Mouse (Mus musculus) heart, embryonic 14.5 days (tissue): ENCODE results near the gene 1700024G13Rik. TPM values are rescaled to one million over a fixed set of nuclear protein-coding genes. Genes with fewer than 3 reads are reported as not detected.
"Not testable (repeated sequence)": the region's sequence is repeated elsewhere in the genome, so short reads cannot be mapped to it uniquely, and the experiment has no call there.

Experiments used
- ATAC-seq: fragments of 200-750 bp; cut with Nextera tagmentation; 2 replicates; pipeline ENCODE4 v1.8.0; 2017; ENCODE audit warnings: low read depth, moderate TSS enrichment; ENCODE audit not compliant: insufficient number of reproducible peaks, insufficient read depth, low FRiP score
- H3K27ac ChIP-seq, 2 experiments: fragments of 200-500 bp in 1 of 2; fragments of 300-500 bp in 1 of 2; sonication (generic) in 1 of 2; replicated peaks in 1 of 2; 2 replicates each; pipeline ENCODE4 v1.5.1; 2012 to 2014; ENCODE audit warnings: low read depth in 2 of 2, low read length in 2 of 2, control low read depth in 1 of 2, mild to moderate bottlenecking in 1 of 2, mixed read lengths in 1 of 2; ENCODE audit not compliant: control insufficient read depth in 1 of 2, insufficient read depth in 1 of 2
- H3K27me3 ChIP-seq: fragments of 300-500 bp; sonication (generic); 2 replicates; pipeline ENCODE4 v1.6.1; 2014; ENCODE audit warnings: mild to moderate bottlenecking, low read length, control low read depth; ENCODE audit not compliant: control insufficient read depth, insufficient read depth
- H3K36me3 ChIP-seq: fragments of 300-500 bp; sonication (generic); 2 replicates; pipeline ENCODE4 v1.6.1; 2014; ENCODE audit warnings: mild to moderate bottlenecking, control low read depth, low read length, mixed read lengths; ENCODE audit not compliant: control insufficient read depth, insufficient read depth
- H3K4me1 ChIP-seq, 2 experiments: fragments of 200-500 bp in 1 of 2; fragments of 300-500 bp in 1 of 2; sonication (generic) in 1 of 2; 2 replicates each; pipeline ENCODE4 v1.6.1; 2012 to 2014; ENCODE audit warnings: low read length in 2 of 2, control low read depth in 1 of 2, mixed read lengths in 1 of 2; ENCODE audit not compliant: control insufficient read depth in 2 of 2, insufficient read depth in 2 of 2
- H3K4me2 ChIP-seq: fragments of 300-500 bp; sonication (generic); 2 replicates; pipeline ENCODE4 v1.6.1; 2014; ENCODE audit warnings: mild to moderate bottlenecking, low read length
- H3K4me3 ChIP-seq, 2 experiments: fragments of 200-500 bp in 1 of 2; fragments of 300-500 bp in 1 of 2; sonication (generic) in 1 of 2; 2 replicates each; pipeline ENCODE4 v1.5.1; 2012 to 2014; ENCODE audit warnings: low read length in 2 of 2, mild to moderate bottlenecking in 2 of 2, control low read depth in 1 of 2, low read depth in 1 of 2, moderate library complexity in 1 of 2; ENCODE audit not compliant: control insufficient read depth in 1 of 2, insufficient read depth in 1 of 2
- H3K9ac ChIP-seq: fragments of 300-500 bp; sonication (generic); 2 replicates; pipeline ENCODE4 v1.6.1; 2014; ENCODE audit warnings: mild to moderate bottlenecking, low read length
- H3K9me3 ChIP-seq: fragments of 300-500 bp; sonication (generic); 2 replicates; pipeline ENCODE4 v1.6.1; 2016; ENCODE audit warnings: low read length, control low read depth; ENCODE audit not compliant: control insufficient read depth
- WGBS: fragments of 180-500 bp; shearing (Covaris S2); extraction: QIAGEN DNeasy Blood & Tissue Kit; methylation state at CpG from one replicate; pipeline ENCODE4 v1.1.7; 2014; 5-methylcytosine and 5-hydroxymethylcytosine counted together
- polyA plus RNA-seq: library from polyadenylated mRNA; unstranded; fragments of >200 nt; fragmentation: Nextera tagmentation; extraction: Ambion mirVana; gene quantifications from 2 replicates; pipeline ENCODE4 v1.2.1, GENCODE M21; 2014

Gene 1700024G13Rik
- polyA plus RNA-seq, 1 experiment from 2014 or later = not detected

DNA sequence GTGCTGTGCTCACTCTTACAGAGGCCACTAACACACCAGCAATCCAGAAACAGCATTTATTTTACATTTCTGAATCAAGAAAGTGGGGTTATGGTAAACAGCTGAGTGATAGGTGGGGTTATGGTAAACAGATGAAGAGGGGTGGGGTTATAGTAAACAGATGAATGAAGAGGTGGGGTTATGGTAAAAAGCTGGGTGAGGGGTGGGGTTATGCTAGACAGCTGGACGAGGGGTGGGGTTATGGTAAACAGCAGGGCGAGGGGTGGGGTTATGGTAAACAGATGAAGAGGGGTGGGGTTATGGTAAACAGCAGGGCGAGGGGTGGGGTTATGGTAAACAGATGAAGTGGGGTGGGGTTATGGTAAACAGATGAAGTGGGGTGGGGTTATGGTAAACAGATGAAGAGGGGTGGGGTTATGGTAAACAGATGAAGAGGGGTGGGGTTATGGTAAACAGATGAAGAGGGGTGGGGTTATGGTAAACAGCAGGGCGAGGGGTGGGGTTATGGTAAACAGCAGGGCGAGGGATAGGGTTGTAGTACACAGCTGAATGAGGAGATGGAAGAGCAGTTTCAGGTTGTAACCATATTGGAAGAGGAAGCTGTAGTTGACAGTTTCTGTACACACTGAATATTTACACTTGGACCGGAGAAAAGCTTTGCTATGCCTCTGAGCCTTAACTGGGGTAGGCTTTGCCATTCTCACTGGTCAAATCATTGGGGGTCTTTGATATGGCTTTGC is 36.8 kb downstream of the 1700024G13Rik start:
- not testable (repeated sequence) for H3K9me3 ChIP-seq, H3K4me1 ChIP-seq, H3K4me3 ChIP-seq, ATAC-seq, H3K4me2 ChIP-seq, H3K36me3 ChIP-seq, H3K9ac ChIP-seq, H3K27ac ChIP-seq, H3K27me3 ChIP-seq
- 36% methylated on average over 6 of the region's 6 CpGs for WGBS

DNA sequence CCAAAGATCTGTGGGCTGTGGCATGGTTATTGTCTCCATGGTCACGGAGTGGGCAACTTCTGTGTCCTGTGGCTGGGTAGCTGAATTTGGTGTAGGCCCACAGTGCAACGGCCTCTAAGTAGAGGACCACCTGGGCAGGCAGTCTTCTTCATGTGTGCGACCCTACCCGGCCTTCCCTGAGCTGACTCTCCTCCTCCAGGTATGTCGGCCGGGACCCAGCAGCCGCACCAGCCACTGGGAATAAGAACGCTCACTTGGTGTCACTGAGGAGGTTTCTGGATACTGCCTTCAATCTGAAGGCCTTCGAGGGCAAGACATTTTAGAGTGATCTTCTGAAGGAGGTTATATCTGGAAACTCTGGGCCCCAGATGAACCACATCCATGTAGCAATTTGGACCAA is 40.9 kb downstream of the 1700024G13Rik start:
- H3K9me3 ChIP-seq = no peaks in the 10 kb centered on the region
- no peak for ATAC-seq
- H3K27me3 ChIP-seq = no peaks in the 10 kb centered on the region
- H3K4me3 ChIP-seq = no peak overlapping the region
- H3K9ac ChIP-seq = no peak overlapping the region
- no peak overlapping the region for H3K27ac ChIP-seq
- no peak overlapping the region for H3K4me2 ChIP-seq
- WGBS = 94% methylated on average over 9 of the region's 9 CpGs
- peaks cover 20% of the 10 kb centered on the region for H3K36me3 ChIP-seq
- no peaks in the 10 kb centered on the region for H3K4me1 ChIP-seq

DNA sequence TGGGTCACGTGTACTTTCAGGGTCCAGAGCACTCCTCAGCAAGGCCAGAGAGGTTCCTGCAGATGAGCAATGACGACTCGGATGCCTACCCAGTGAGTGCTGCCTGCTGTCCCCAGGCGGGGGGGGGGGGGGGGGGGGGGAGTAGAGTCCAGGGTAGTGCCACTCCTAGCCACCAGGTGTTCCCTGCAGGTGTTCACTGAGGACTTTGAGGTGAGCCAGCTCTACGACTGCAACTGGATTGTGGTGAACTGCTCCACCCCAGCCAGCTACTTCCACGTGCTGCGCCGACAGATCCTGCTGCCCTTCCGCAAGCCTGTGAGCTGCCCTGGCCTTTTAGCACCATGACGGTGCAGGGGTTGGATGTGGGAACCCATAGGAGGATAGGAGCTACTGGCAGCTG is 43.5 kb downstream of the 1700024G13Rik start:
- H3K4me1 ChIP-seq = no peaks in the 10 kb centered on the region
- H3K36me3 ChIP-seq = peaks cover 45% of the 10 kb centered on the region
- 89% methylated on average over 9 of the region's 10 CpGs for WGBS
- no peak overlapping the region for H3K4me2 ChIP-seq
- no peak overlapping the region for H3K4me3 ChIP-seq
- no peaks in the 10 kb centered on the region for H3K27me3 ChIP-seq
- ATAC-seq = no peak
- H3K9ac ChIP-seq = no peak overlapping the region
- H3K9me3 ChIP-seq = no peaks in the 10 kb centered on the region
- H3K27ac ChIP-seq = no peak overlapping the region

DNA sequence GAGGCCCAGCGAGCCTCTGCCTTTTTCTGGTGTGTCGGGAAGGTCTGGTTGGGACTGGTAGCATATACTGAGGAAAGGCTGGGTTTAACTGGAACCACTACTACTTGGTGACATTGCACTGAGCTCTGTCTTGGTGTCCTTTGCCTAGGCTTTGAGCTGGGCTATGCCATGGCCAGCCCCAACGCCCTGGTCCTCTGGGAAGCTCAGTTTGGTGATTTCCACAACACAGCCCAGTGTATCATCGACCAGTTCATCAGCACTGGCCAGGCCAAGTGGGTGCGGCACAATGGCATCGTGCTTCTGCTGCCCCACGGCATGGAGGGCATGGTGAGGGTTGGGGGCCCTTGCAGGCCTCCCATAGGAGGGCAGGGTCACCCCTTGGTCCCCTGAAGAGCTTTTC is 44.0 kb downstream of the 1700024G13Rik start:
- H3K27me3 ChIP-seq = no peaks in the 10 kb centered on the region
- H3K9ac ChIP-seq = no peak overlapping the region
- H3K27ac ChIP-seq = no peak overlapping the region
- 93% methylated on average over 7 of the region's 7 CpGs for WGBS
- no peak for ATAC-seq
- H3K9me3 ChIP-seq = no peaks in the 10 kb centered on the region
- H3K36me3 ChIP-seq = peaks cover 49% of the 10 kb centered on the region
- H3K4me1 ChIP-seq = no peaks in the 10 kb centered on the region
- H3K4me2 ChIP-seq = no peak overlapping the region
- no peak overlapping the region for H3K4me3 ChIP-seq

DNA sequence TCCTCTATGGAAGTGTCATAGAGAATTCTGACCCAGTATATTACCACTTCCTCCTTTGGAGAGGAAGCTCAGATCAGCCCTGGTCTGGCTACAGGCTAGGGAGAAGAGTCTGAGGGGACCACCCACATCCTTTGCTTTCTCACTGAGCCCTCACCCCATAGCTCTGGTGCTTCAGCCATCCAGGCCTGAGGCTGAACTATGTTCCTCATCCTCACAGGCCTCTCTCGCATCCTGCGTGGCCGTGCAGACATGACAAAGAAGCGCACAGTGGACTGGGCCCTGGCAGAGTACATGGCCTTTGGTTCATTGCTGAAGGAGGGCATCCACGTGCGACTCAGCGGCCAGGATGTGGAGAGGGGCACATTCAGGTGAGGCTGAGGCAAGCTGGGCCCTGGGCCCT is 46.4 kb downstream of the 1700024G13Rik start:
- Histone ChIP-seq H3K4me1 (no peaks in the 10 kb centered on the region), H3K4me3 (no peak overlapping the region), H3K9ac (no peak overlapping the region), H3K36me3 (peaks cover 59% of the 10 kb centered on the region), H3K9me3 (no peaks in the 10 kb centered on the region), H3K27ac (no peak overlapping the region), H3K27me3 (no peaks in the 10 kb centered on the region), H3K4me2 (no peak overlapping the region)
- no peak for ATAC-seq
- 95% methylated on average over 7 of the region's 7 CpGs for WGBS

DNA sequence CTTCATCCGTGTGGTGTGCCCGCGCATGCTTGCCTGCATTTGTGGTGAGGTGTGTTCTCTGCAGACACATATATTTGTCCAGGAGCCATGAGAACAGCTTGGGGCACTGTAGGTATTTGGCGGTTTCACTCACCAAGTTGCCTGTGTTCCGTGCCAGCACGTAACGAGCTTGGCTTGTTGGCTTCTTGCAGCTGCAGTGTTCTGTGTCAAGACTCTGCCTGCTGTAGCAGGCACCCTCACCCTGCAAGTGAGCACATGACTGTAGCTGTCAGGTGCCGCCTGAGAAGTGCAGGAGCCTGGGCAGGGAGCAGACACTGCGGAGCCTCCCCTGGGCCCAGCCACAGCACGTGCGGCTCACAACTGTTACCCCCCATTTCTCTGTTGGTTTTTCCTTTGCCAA is 51.6 kb downstream of the 1700024G13Rik start:
- H3K9ac ChIP-seq = no peak overlapping the region
- H3K27me3 ChIP-seq = no peaks in the 10 kb centered on the region
- no peaks in the 10 kb centered on the region for H3K4me1 ChIP-seq
- H3K9me3 ChIP-seq = no peaks in the 10 kb centered on the region
- no peak overlapping the region for H3K27ac ChIP-seq
- H3K4me3 ChIP-seq = no peak overlapping the region
- WGBS = 75% methylated on average over 11 of the region's 11 CpGs
- ATAC-seq = no peak
- H3K36me3 ChIP-seq = peaks cover 41% of the 10 kb centered on the region
- no peak overlapping the region for H3K4me2 ChIP-seq

DNA sequence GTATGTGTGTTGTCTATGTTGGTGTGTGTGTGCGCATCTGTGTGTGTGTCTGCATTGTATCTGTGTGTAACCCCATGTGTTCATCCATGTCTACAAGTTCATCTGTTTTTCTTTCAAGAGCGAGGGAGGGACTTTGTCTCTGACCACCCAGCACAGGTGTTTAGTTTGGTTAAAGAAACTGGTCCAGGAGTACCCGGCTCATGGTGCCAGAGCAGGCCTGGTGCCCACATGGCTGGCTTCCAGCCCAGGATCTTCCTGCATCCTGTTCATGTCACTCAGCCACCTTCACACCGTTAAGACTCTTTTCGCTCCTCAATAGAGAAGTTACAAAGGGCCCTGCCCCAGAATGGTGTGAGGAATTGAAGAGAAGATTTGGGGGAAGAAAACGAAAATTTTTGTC is 52.2 kb downstream of the 1700024G13Rik start:
- no peak overlapping the region for H3K27ac ChIP-seq
- no peaks in the 10 kb centered on the region for H3K9me3 ChIP-seq
- peaks cover 36% of the 10 kb centered on the region for H3K36me3 ChIP-seq
- H3K4me3 ChIP-seq = no peak overlapping the region
- H3K4me2 ChIP-seq = no peak overlapping the region
- no peak overlapping the region for H3K9ac ChIP-seq
- H3K4me1 ChIP-seq = no peaks in the 10 kb centered on the region
- H3K27me3 ChIP-seq = no peaks in the 10 kb centered on the region
- 81% methylated on average over 6 of the region's 6 CpGs for WGBS
- no peak for ATAC-seq
